8 mouse cellular contexts compared by ENCODE assay signal in genomic region chr10:29211453-29211852, GRCm38 (mm10). TPM values are rescaled to one million over a fixed set of nuclear protein-coding genes. Genes with fewer than 3 reads are reported as not detected.
A peak's percentile ranks its signal among the peaks of the same experiment; 100 is the strongest.
DNase-seq lines count a peak whose midpoint lies in the region; ATAC-seq and TF ChIP-seq lines count a peak whose summit lies in the region.

Gene 9330159F19Rik (plus strand): TSS chr10:29211606.

- peaks cover 11% of the 10 kb centered on the region for H3K4me1 ChIP-seq in forebrain, embryonic 15.5 days
- 0 out of 2 replicates have a peak, but pooled peaks cover 3% of the 10 kb centered on the region for H3K4me1 ChIP-seq in stomach, embryonic 14.5 days (ENCODE audit: control insufficient read depth, insufficient read depth, low read length)

- no peak within 1 kb of the TSS for H3K4me3 ChIP-seq in forebrain, embryonic 15.5 days
- H3K4me3 ChIP-seq in layer of hippocampus, adult 2 months = peak within 1 kb of the TSS; percentile 51
- H3K4me3 ChIP-seq in stomach, embryonic 14.5 days (ENCODE audit: low read depth, low read length) = no peak within 1 kb of the TSS

- H3K9ac ChIP-seq in forebrain, embryonic 15.5 days (replicated peaks) = no peak within 1 kb of the TSS
- H3K9ac ChIP-seq in stomach, embryonic 14.5 days (replicated peaks; ENCODE audit: low read depth, low read length) = no peak within 1 kb of the TSS

- no peaks in the 10 kb centered on the region for H3K27me3 ChIP-seq in forebrain, embryonic 15.5 days
- no peaks in the 10 kb centered on the region for H3K27me3 ChIP-seq in stomach, embryonic 14.5 days (ENCODE audit: control insufficient read depth, insufficient read depth, low read length)

- peaks cover 6% of the 10 kb centered on the region; the same call in 1 of the 2 replicates for H3K36me3 ChIP-seq in forebrain, embryonic 15.5 days
- H3K36me3 ChIP-seq in stomach, embryonic 14.5 days (ENCODE audit: control insufficient read depth, insufficient read depth, low read length) = no peaks in the 10 kb centered on the region

- no peak for TF ChIP-seq CTCF in layer of hippocampus, adult 2 months (conservative IDR thresholded peaks at IDR 0.05)

- 2% methylated on average over 4 of the region's 4 CpGs for WGBS in forebrain, embryonic 15.5 days
- 5% methylated on average over 4 of the region's 4 CpGs for WGBS in stomach, embryonic 14.5 days

- ATAC-seq in forebrain, embryonic 15.5 days (replicated peaks) = peak; percentile 86
- peak; percentile 91 for ATAC-seq in stomach, embryonic 14.5 days (ENCODE audit: insufficient number of reproducible peaks, insufficient read depth, low FRiP score, low read depth)

- no peak within 1 kb of the TSS for H3K4me2 ChIP-seq in forebrain, embryonic 15.5 days (replicated peaks)
- 0 out of 2 replicates have a peak within 1 kb of the TSS, but pooled peaks have one; percentile 2 for H3K4me2 ChIP-seq in stomach, embryonic 14.5 days (replicated peaks; ENCODE audit: low read depth, low read length)

- no peak within 1 kb of the TSS for H3K27ac ChIP-seq in forebrain, embryonic 15.5 days (replicated peaks)
- peak within 1 kb of the TSS; percentile 78 for H3K27ac ChIP-seq in layer of hippocampus, adult 2 months
- no peak within 1 kb of the TSS; the same call in 1 of the 2 replicates for H3K27ac ChIP-seq in stomach, embryonic 14.5 days (ENCODE audit: low read length)

- no peaks in the 10 kb centered on the region for H3K9me3 ChIP-seq in forebrain, embryonic 15.5 days
- H3K9me3 ChIP-seq in stomach, embryonic 14.5 days (ENCODE audit: control insufficient read depth, low read depth, low read length) = no peaks in the 10 kb centered on the region

- peak; percentile 35 to 41 for DNase-seq in adrenal gland, adult (ENCODE audit: inconsistent age in 2 of 2, low spot score in 1 of 2)
- DNase-seq in adrenal gland, adult 8-10 months = no peak
- DNase-seq in 3T3-L1 (ENCODE audit: low read depth, low spot score) = peak; percentile 24
- DNase-seq in layer of hippocampus, adult 2 months (ENCODE audit: low spot score in 2 of 2) = peak; percentile 52 to 55
- DNase-seq in lung, postnatal 10 days = peak; percentile 69
- DNase-seq in thymus, postnatal 36 days = no peak

RNA-seq across cellular contexts. Expression of gene 9330159F19Rik, which starts in this region (rescaled TPM):
- 1 to 10 TPM; 5.2 to 9.1 (median 6.2) TPM for total RNA-seq in adrenal gland, adult 8-10 months (2022)
- polyA plus RNA-seq in forebrain, embryonic 15.5 days (2015; fragmentation: Nextera tagmentation; extraction: Ambion mirVana) = 39.5 and 40.0 TPM in 2 replicates
- 10 to 100 TPM; 78.0 to 82.9 TPM for total RNA-seq in layer of hippocampus, adult 2 months (2021)
- 3.1 TPM in 2 replicates for polyA plus RNA-seq in stomach, embryonic 14.5 days (2014; fragmentation: Nextera tagmentation; extraction: Ambion mirVana)

Comparison
In these comparisons a context has a peak if more than half of its experiments do, and no peak if none do; other contexts are left out.
1. RNA of gene 9330159F19Rik (total RNA-seq): 78.0 to 82.9 TPM in layer of hippocampus, adult 2 months; 5.2 to 9.1 TPM in adrenal gland, adult 8-10 months; every median in the first group is over 4 times any median in the second.
2. DNase-seq: peak in adrenal gland, adult (2 of 2), 3T3-L1 (single experiment), layer of hippocampus, adult 2 months (2 of 2) and lung, postnatal 10 days (single experiment); none in adrenal gland, adult 8-10 months (single experiment) and thymus, postnatal 36 days (0 of 2).